Mouse (Mus musculus) thymus, adult 2 months (tissue): Measurements from ENCODE around the gene Hacl1. TPM values are rescaled to one million over a fixed set of nuclear protein-coding genes. Genes with fewer than 3 reads are reported as not detected.

Experiments
- DNase-seq: peaks from one replicate; pipeline ENCODE4 v3.0.0; 2021
- H3K27ac ChIP-seq: fragments of 200-500 bp; 2 replicates; pipeline ENCODE4 v1.5.1; 2012; ENCODE audit warnings: low read length, control low read depth; ENCODE audit not compliant: control insufficient read depth, insufficient read depth
- H3K27me3 ChIP-seq: fragments of 200-500 bp; 2 replicates; pipeline ENCODE4 v1.6.1; 2012; ENCODE audit warnings: mild to moderate bottlenecking, low read length, moderate library complexity, mixed read lengths; ENCODE audit not compliant: control insufficient read depth, insufficient read depth
- H3K36me3 ChIP-seq: fragments of 200-500 bp; 2 replicates; pipeline ENCODE4 v1.6.1; 2012; ENCODE audit warnings: mild to moderate bottlenecking, low read length, moderate library complexity; ENCODE audit not compliant: control insufficient read depth, insufficient read depth
- H3K4me1 ChIP-seq: fragments of 200-500 bp; replicated peaks from 2 replicates; pipeline ENCODE4 v1.6.1; 2012; ENCODE audit warnings: low read length; ENCODE audit not compliant: control insufficient read depth, insufficient read depth
- H3K4me3 ChIP-seq: fragments of 200-500 bp; 2 replicates; pipeline ENCODE4 v1.5.1; 2012; ENCODE audit warnings: mild to moderate bottlenecking, low read length, control low read depth, moderate library complexity; ENCODE audit not compliant: control insufficient read depth, insufficient read depth
- CTCF ChIP-seq: fragments of 200-500 bp; IDR thresholded peaks from 2 replicates; pipeline ENCODE4 v1.5.1; 2012; ENCODE audit warnings: mild to moderate bottlenecking, control low read depth, low read length, moderate library complexity, borderline replicate concordance; ENCODE audit not compliant: control insufficient read depth, poor library complexity, insufficient read depth; ENCODE audit errors: extremely low read depth
- POLR2A ChIP-seq: fragments of 200-500 bp; IDR thresholded peaks from 2 replicates; pipeline ENCODE4 v1.6.1; 2012; ENCODE audit warnings: mild to moderate bottlenecking, low read length, control low read depth, moderate library complexity; ENCODE audit not compliant: control insufficient read depth, poor library complexity, insufficient read depth; ENCODE audit errors: extremely low read depth
- WGBS: fragments of 180-500 bp; shearing (Covaris S2); methylation state at CpG from one replicate; pipeline ENCODE4 v1.1.7; 2018; 5-methylcytosine and 5-hydroxymethylcytosine counted together
- polyA plus RNA-seq: library from polyadenylated mRNA; depleted of rRNA; stranded (reverse); fragments of >200 nt; gene quantifications from 2 replicates; pipeline ENCODE4 v1.2.3, GENCODE M21; 2012; rRNA removed

The Hacl1 gene
- polyA plus RNA-seq, 1 experiment, result 12.1 TPM

GRCm38 (mm10) chr14:31556526-31557260 is 84.4 kb downstream of the Hacl1 start:
- H3K4me1 ChIP-seq, result peaks cover 80% of the 10 kb centered on the region
- H3K36me3 ChIP-seq, result peaks cover 23% of the 10 kb centered on the region
- no peaks in the 10 kb centered on the region for H3K27me3 ChIP-seq
- peak overlapping the region; percentile 100 for H3K27ac ChIP-seq
- 55% methylated on average over 9 of the region's 9 CpGs for WGBS
- H3K4me3 ChIP-seq, result 0 out of 2 replicates have a peak overlapping the region, but pooled peaks have one; percentile 35
- TF ChIP-seq POLR2A (no peak), CTCF (no peak)
- peak; percentile 46 for DNase-seq

DNA sequence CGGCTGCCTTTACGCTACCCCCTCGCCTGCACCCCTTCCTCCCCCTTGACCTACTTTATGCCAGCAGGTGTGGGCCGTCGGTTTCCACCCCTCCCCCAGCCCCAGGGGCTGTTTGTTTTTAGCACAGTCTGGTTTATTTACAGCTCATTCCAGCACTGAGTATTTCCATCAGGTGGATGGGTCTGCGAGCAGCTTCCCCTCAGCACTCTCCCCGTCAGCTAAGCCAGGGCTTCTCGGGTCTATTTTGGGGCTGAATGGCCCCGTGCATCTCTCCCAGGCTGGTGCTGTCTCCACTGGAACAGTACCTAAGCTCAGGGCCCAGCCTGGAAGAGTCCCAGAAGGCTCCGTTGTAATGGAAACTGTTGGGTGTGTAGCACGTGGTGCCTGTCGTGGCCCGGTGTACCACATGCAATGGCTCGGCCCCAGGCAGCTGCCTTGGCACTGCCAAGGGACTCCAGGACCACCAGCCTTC is 85.1 kb downstream of the Hacl1 start:
- H3K27ac ChIP-seq, result peak overlapping the region; percentile 100
- TF ChIP-seq CTCF (peak; percentile 39; the same call in 1 of the 2 replicates), POLR2A (peak; percentile 71; the same call in 1 of the 2 replicates)
- DNase-seq, result peak; percentile 94
- 6% methylated on average over 14 of the region's 14 CpGs for WGBS
- no peaks in the 10 kb centered on the region for H3K27me3 ChIP-seq
- peak overlapping the region; percentile 35 for H3K4me3 ChIP-seq
- peaks cover 28% of the 10 kb centered on the region for H3K36me3 ChIP-seq
- peaks cover 76% of the 10 kb centered on the region for H3K4me1 ChIP-seq

GRCm38 (mm10) chr14:31555021-31555420 is 86.1 kb downstream of the Hacl1 start:
- peaks cover 71% of the 10 kb centered on the region for H3K4me1 ChIP-seq
- WGBS, result 73% methylated on average over 7 of the region's 7 CpGs

More at GRCm38 (mm10) chr14:31555021-31555420, 86.1 kb downstream of the Hacl1 start:
- H3K27me3 ChIP-seq, result no peaks in the 10 kb centered on the region
- peak; percentile 64 for DNase-seq
- H3K36me3 ChIP-seq, result peaks cover 38% of the 10 kb centered on the region
- H3K4me3 ChIP-seq, result no peak overlapping the region
- peak overlapping the region; percentile 100 for H3K27ac ChIP-seq
- TF ChIP-seq POLR2A (no peak), CTCF (peak; percentile 57; the same call in 1 of the 2 replicates)

Other genes starting within 250 kb of the Hacl1 start
- gene Sh3bp5, start 205.2 kb downstream of the Hacl1 start, polyA plus RNA-seq, result 10.5 and 10.7 TPM in 2 replicates
- gene Eaf1, start 146.9 kb downstream of the Hacl1 start, polyA plus RNA-seq, result 140 and 151 TPM in 2 replicates
- gene Mettl6, start 146.2 kb downstream of the Hacl1 start, polyA plus RNA-seq, result 26.4 and 28.8 TPM in 2 replicates
- gene Colq, start 49.9 kb downstream of the Hacl1 start, polyA plus RNA-seq, result 151 and 166 TPM in 2 replicates
- gene Gm49387, start 408 bp downstream of the Hacl1 start, polyA plus RNA-seq, result not detected in 2 replicates
- 34.0 and 42.9 TPM in 2 replicates for gene Btd, start 258 bp downstream of the Hacl1 start, polyA plus RNA-seq
- gene Ankrd28, start 189.4 kb upstream of the Hacl1 start, polyA plus RNA-seq, result 18.2 and 20.0 TPM in 2 replicates